Mouse (Mus musculus) lung, embryonic 14.5 days (tissue): ENCODE data around the gene Fars2. TPM values are rescaled to one million over a fixed set of nuclear protein-coding genes. Genes with fewer than 3 reads are reported as not detected.

Source experiments
- ATAC-seq: fragments of 200-750 bp; cut with Nextera tagmentation; 2 replicates; pipeline ENCODE4 v1.8.0; 2017; ENCODE audit warnings: mild to moderate bottlenecking, moderate TSS enrichment, moderate library complexity; ENCODE audit not compliant: insufficient read depth
- DNase-seq: peaks from one replicate; pipeline ENCODE4 v3.0.0-alpha.2; 2015
- H3K27ac ChIP-seq: fragments of 300-500 bp; sonication (generic); 2 replicates; pipeline ENCODE4 v1.5.1; 2014; ENCODE audit warnings: low read depth, mild to moderate bottlenecking, moderate library complexity
- H3K27me3 ChIP-seq: fragments of 300-500 bp; sonication (generic); 2 replicates; pipeline ENCODE4 v1.6.1; 2014; ENCODE audit warnings: low read length, control low read depth; ENCODE audit not compliant: insufficient read depth
- H3K36me3 ChIP-seq: fragments of 300-500 bp; sonication (generic); 2 replicates; pipeline ENCODE4 v1.6.1; 2014; ENCODE audit warnings: control low read depth; ENCODE audit not compliant: insufficient read depth
- H3K4me1 ChIP-seq: fragments of 300-500 bp; sonication (generic); 2 replicates; pipeline ENCODE4 v1.6.1; 2014; ENCODE audit warnings: antibody characterized with exemption, control low read depth; ENCODE audit not compliant: insufficient read depth
- H3K4me2 ChIP-seq: fragments of 300-500 bp; sonication (generic); 2 replicates; pipeline ENCODE4 v1.6.1; 2014; ENCODE audit warnings: mild to moderate bottlenecking
- H3K4me3 ChIP-seq: fragments of 300-500 bp; sonication (generic); 2 replicates; pipeline ENCODE4 v1.5.1; 2014; ENCODE audit warnings: low read depth, low read length
- H3K9ac ChIP-seq: fragments of 300-500 bp; sonication (generic); 2 replicates; pipeline ENCODE4 v1.6.1; 2014
- H3K9me3 ChIP-seq: fragments of 300-500 bp; sonication (generic); 2 replicates; pipeline ENCODE4 v1.6.1; 2016; ENCODE audit warnings: low read depth, low read length, control low read depth
- CTCF ChIP-seq: IDR thresholded peaks from 2 replicates; pipeline ENCODE4 v1.5.1; 2016; ENCODE audit warnings: antibody characterized with exemption, low read depth
- WGBS: fragments of 180-500 bp; shearing (Covaris S2); extraction: QIAGEN DNeasy Blood & Tissue Kit; methylation state at CpG from one replicate; pipeline ENCODE4 v1.1.7; 2014; 5-methylcytosine and 5-hydroxymethylcytosine counted together
- polyA plus RNA-seq: library from polyadenylated mRNA; unstranded; fragments of >200 nt; fragmentation: Nextera tagmentation; extraction: Ambion mirVana; gene quantifications from 2 replicates; pipeline ENCODE4 v1.2.1, GENCODE M21; 2014

Gene Fars2
- polyA plus RNA-seq, 1 experiment from 2014 or later: 29.3 TPM

DNA sequence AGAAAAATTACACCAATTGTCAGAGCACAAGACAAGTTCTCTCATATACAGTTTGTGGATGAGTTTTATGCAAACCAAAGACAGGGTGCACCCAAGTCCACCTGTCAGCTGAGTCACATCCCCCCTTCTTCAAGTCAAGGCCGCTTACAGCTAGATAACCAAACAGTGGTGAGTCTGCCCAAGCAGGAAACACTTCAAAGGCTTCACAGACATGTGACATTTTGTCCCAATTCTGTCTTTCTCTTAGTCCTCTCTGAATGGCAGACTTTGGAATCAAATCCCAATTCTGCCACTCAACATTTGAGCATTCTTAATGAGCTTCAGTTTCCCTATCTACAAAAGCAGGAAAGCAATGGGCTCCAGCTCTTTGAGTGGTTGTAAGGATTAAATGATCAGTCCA is 562.1 kb downstream of the Fars2 start:
- Histone ChIP-seq H3K36me3 (no peaks in the 10 kb centered on the region), H3K9ac (no peak overlapping the region), H3K27ac (no peak overlapping the region), H3K4me1 (no peaks in the 10 kb centered on the region), H3K9me3 (no peaks in the 10 kb centered on the region), H3K4me2 (no peak overlapping the region), H3K27me3 (no peaks in the 10 kb centered on the region), H3K4me3 (no peak overlapping the region)
- no peak for TF ChIP-seq CTCF
- 69% methylated on average over 1 of the region's 1 CpGs for WGBS
- no peak for DNase-seq
- no peak for ATAC-seq

DNA sequence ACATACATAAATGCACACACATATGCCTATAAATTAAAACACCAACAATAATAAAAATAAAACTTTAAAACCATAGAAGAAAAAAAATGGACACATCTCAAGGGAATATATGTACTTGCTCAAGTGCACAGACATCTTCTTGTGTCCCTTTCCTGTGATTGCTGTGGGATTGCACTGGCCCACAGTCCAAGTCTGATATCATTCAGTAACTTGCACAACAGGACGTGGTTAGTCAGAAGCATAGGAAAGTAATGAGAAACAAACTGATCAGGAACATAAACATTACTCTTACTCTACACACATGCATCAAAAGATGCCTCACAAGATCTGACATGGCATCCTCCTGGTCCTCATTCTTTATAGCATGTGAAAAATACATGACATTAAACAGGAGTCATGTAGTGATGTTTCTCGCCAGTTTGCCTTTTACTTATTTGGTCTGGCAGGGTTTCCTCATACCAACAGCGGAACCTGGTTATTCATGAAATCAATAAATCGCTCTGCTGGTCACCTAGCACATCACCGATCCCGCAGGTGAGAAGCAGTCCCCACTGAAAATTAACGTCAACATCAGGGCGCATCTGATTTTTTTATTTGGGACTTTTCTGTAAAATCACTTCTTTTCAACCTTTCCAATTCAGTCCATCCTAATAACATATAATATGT is 563.6 kb downstream of the Fars2 start:
- no peaks in the 10 kb centered on the region for H3K36me3 ChIP-seq
- no peaks in the 10 kb centered on the region for H3K27me3 ChIP-seq
- no peak overlapping the region for H3K4me2 ChIP-seq
- no peak overlapping the region for H3K9ac ChIP-seq
- WGBS: 84% methylated on average over 8 of the region's 8 CpGs
- no peaks in the 10 kb centered on the region for H3K4me1 ChIP-seq
- no peaks in the 10 kb centered on the region for H3K9me3 ChIP-seq
- DNase-seq: no peak
- H3K4me3 ChIP-seq: no peak overlapping the region
- no peak for TF ChIP-seq CTCF
- no peak for ATAC-seq
- no peak overlapping the region for H3K27ac ChIP-seq

DNA sequence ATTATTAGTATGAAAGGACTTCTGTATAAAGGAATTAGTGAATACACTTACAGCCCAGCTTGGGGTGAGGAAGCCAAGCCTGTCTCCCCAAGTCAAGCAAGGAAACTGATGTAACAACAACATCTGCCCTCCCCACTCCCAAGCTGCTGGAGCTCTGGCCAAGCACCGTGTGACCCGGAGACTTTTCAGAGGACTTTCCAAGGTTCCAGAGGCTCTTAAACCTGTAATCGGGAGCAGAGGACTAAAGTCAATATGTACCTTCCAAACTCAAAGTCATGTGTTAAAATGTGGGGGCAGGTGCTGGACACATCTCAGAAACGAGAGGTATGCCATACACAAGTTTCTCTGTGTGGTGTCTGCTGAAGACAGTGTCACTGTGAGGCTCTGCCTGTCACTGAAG is 566.4 kb downstream of the Fars2 start:
- no peak overlapping the region for H3K4me3 ChIP-seq
- H3K9ac ChIP-seq: no peak overlapping the region
- H3K27me3 ChIP-seq: no peaks in the 10 kb centered on the region
- DNase-seq (no peak), ATAC-seq (no peak)
- H3K4me1 ChIP-seq: no peaks in the 10 kb centered on the region
- 67% methylated on average over 4 of the region's 4 CpGs for WGBS
- H3K9me3 ChIP-seq: no peaks in the 10 kb centered on the region
- TF ChIP-seq CTCF: no peak
- no peak overlapping the region for H3K4me2 ChIP-seq
- no peak overlapping the region for H3K27ac ChIP-seq
- H3K36me3 ChIP-seq: no peaks in the 10 kb centered on the region

DNA sequence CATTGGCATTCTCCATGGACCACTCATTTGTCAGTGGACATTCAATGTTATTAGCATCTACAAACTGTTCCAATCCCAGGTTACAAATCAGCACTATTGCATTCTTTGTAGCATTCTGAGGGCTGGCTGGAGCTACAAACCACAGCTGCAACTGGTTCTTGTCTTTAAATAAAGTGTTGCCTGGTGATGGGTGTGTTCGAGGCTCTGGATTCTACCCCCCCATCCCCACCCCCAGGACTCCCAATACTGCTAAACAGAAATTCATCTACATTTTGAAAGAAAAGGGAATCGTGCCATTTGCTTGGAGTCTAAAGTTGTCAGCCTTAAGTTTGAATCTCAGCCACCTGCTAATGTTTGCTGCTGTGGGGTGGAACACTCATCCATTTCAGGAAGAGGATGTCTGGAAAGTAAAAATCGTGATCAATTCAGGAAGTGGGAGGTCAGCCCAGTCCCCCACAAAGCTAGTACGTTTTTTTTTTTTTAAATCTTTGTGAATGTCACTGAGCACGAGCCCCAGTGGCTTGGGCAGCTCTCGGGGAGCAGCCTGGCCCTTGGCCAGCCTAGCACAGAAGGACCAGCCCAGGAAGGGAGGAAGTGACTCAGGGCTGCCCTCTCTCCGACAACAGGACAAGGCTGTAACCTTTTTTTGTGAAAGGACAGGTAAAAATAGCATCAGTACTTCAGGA is 578.4 kb downstream of the Fars2 start:
- ATAC-seq (no peak), DNase-seq (no peak)
- Histone ChIP-seq H3K4me1 (no peaks in the 10 kb centered on the region), H3K4me2 (no peak overlapping the region), H3K9me3 (no peaks in the 10 kb centered on the region), H3K36me3 (no peaks in the 10 kb centered on the region), H3K9ac (no peak overlapping the region), H3K27me3 (no peaks in the 10 kb centered on the region), H3K27ac (no peak overlapping the region), H3K4me3 (no peak overlapping the region)
- 50% methylated on average over 7 of the region's 7 CpGs for WGBS
- no peak for TF ChIP-seq CTCF

DNA sequence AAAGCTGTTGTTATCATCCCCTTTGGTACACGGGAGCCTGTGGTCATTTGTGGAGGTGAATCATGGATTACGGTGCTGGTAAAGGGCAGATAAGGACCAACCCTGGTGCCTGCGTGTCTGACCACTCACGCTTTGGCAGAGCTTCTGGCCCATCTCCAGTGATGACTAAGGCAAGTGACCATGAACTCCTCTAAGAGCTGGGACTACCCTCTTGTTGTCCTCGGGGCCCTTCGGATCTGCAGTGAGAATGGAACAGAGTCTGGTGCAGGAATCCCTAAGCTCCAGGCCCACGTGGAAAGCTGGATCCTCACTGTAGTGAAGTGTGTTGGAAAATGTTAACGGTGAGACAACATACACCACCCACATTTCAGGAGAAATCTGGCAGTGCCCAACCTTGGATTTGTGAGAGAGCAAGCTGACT is 579.1 kb downstream of the Fars2 start:
- Histone ChIP-seq H3K9ac (no peak overlapping the region), H3K27me3 (no peaks in the 10 kb centered on the region), H3K4me1 (no peaks in the 10 kb centered on the region), H3K27ac (no peak overlapping the region), H3K4me2 (no peak overlapping the region), H3K36me3 (no peaks in the 10 kb centered on the region), H3K9me3 (no peaks in the 10 kb centered on the region), H3K4me3 (no peak overlapping the region)
- 77% methylated on average over 8 of the region's 8 CpGs for WGBS
- ATAC-seq: no peak
- no peak for TF ChIP-seq CTCF
- no peak for DNase-seq

DNA sequence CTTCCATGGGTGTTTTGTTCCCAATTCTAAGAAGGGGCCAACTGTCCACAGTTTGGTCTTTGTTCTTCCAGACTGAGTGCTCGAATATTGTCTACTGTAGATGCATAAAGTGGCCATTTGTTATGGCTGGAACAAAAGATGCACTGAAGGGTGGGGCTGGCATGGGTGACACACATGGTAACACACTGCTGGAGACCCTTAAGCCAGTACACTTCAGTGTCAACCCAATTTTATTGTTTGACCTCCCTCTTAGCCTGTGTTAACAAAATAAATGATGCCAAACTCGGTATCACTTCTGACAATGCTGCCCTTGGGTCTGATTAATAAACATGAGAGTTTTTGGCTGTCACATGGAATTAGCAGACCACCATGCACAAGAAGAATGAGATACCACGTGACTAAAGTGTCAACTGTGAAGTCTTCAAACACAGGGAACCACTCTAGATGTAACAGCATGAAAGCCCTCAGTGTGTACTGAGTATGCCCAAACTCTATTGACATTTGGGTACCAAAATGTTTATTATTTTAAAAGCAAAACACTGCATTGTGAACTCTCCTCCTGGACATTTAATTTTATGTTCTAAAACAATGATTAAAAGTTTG is 590.0 kb downstream of the Fars2 start:
- no peaks in the 10 kb centered on the region for H3K36me3 ChIP-seq

DNA sequence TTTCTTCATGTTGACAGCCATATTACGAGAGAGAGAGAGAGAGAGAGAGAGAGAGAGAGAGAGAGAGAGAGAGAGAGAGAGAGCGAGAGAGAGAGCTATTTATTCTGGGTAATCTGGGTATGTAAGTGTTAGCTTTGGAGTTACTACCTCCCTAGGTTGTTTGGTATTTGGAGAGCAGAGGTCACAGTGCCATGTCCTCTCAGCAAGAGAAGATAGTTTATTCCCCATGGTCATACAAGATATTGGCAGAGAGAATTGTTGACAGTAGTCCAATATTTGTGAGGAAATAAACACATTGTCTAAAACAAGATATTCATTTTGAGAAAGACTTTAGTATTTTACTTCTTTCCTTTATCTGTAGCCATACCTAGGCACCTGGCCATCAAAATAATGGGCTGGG is 596.9 kb downstream of the Fars2 start:
- H3K4me3 ChIP-seq: no peak overlapping the region
- no peaks in the 10 kb centered on the region for H3K4me1 ChIP-seq
- H3K4me2 ChIP-seq: no peak overlapping the region
- no peak overlapping the region for H3K27ac ChIP-seq
- whole genome bisulfite sequencing: 52% methylated on average over 2 of the region's 2 CpGs
- H3K9me3 ChIP-seq: no peaks in the 10 kb centered on the region
- DNase-seq: no peak
- ATAC-seq: no peak
- no peaks in the 10 kb centered on the region for H3K27me3 ChIP-seq
- no peaks in the 10 kb centered on the region for H3K36me3 ChIP-seq
- TF ChIP-seq CTCF: no peak
- H3K9ac ChIP-seq: no peak overlapping the region

More for the DNA sequence above, 590.0 kb downstream of the Fars2 start:
- no peaks in the 10 kb centered on the region for H3K4me1 ChIP-seq
- no peaks in the 10 kb centered on the region for H3K27me3 ChIP-seq
- TF ChIP-seq CTCF: no peak
- WGBS: 57% methylated on average over 3 of the region's 3 CpGs
- DNase-seq (no peak), ATAC-seq (no peak)
- no peak overlapping the region for H3K4me3 ChIP-seq
- H3K9ac ChIP-seq: no peak overlapping the region
- no peaks in the 10 kb centered on the region for H3K9me3 ChIP-seq
- no peak overlapping the region for H3K27ac ChIP-seq
- no peak overlapping the region for H3K4me2 ChIP-seq
